Mouse (Mus musculus) heart, adult 2 months (tissue): ENCODE results near the gene Tmem184a.

Experiments used
- CTCF ChIP-seq: fragments of 200-600 bp; IDR thresholded peaks from 2 replicates; pipeline ENCODE4 v1.8.1; 2022; ENCODE audit warnings: antibody characterized with exemption, mild to moderate bottlenecking, moderate library complexity
- EP300 ChIP-seq: fragments of 200-500 bp; IDR thresholded peaks from 2 replicates; pipeline ENCODE4 v1.6.1; 2011; ENCODE audit warnings: low read depth, low read length, control low read depth; ENCODE audit not compliant: insufficient read depth

- TF ChIP-seq CTCF (0 out of 2 replicates have a peak, but pooled peaks have one; percentile 11), EP300 (peak; percentile 82)
Observed at GRCm38 (mm10) chr5:139791227-139792158, 28.2 kb downstream of the Tmem184a start, which contains the start of gene Mafk.
